Mouse (Mus musculus): ENCODE data around the gene Cabp4.

GRCm38 (mm10) chr19:4156771-4157170 lies 12.9 kb upstream of the Cabp4 start:
- TF ChIP-seq POLR2A (IDR thresholded peaks at IDR 0.05; ENCODE audit: insufficient read depth, low read depth, low read length) (no peak), CTCF (IDR thresholded peaks at IDR 0.05) (no peak), EP300 (IDR thresholded peaks at IDR 0.05; ENCODE audit: insufficient read depth, low read depth, low read length) (no peak)
